Mouse (Mus musculus) liver, adult (tissue): ENCODE results near the gene Olfr976.
"Not testable (repeated sequence)": the region's sequence is repeated elsewhere in the genome, so short reads cannot be mapped to it uniquely, and the experiment has no call there.

ENCODE experiments used
- GATA4 ChIP-seq: IDR thresholded peaks from 2 replicates; pipeline ENCODE4 v1.6.1; 2014; ENCODE audit warnings: mild to moderate bottlenecking, low read length; ENCODE audit not compliant: insufficient replicate concordance

Olfr976 gene

GRCm38 (mm10) chr9:39961033-39961432 lies at the start of gene Olfr976:
Gene Olfr976, minus strand, starts transcription at chr9:39961133.
- not testable (repeated sequence) for TF ChIP-seq GATA4

- TF ChIP-seq GATA4: no peak
Measured at GRCm38 (mm10) chr9:40009482-40009881, 48.5 kb upstream of the Olfr976 start, which contains the start of gene Olfr980. Gene Olfr980, minus strand, starts transcription at chr9:40009582.

GRCm38 (mm10) chr9:40003365-40003764 lies 42.4 kb upstream of the Olfr976 start, which contains the start of gene Olfr979:
Gene Olfr979, minus strand, starts transcription at chr9:40003465.
- TF ChIP-seq GATA4: no peak

GRCm38 (mm10) chr9:39991813-39992212 lies 30.9 kb upstream of the Olfr976 start, which contains the start of gene Olfr978:
Gene Olfr978, plus strand, starts transcription at chr9:39992113.
- no peak for TF ChIP-seq GATA4

GRCm38 (mm10) chr9:39951946-39952345 lies 9.0 kb downstream of the Olfr976 start, which contains the start of gene Olfr975:
Gene Olfr975, minus strand, starts transcription at chr9:39952046.
- no peak for TF ChIP-seq GATA4

- no peak for TF ChIP-seq GATA4
Measured at GRCm38 (mm10) chr9:39937201-39937600, 23.7 kb downstream of the Olfr976 start, which contains the start of gene Olfr974. Gene Olfr974, plus strand, starts transcription at chr9:39937501.

- no peak for TF ChIP-seq GATA4
Measured at GRCm38 (mm10) chr9:39909939-39910338, 51.0 kb downstream of the Olfr976 start.

- no peak for TF ChIP-seq GATA4
Measured at GRCm38 (mm10) chr9:39907036-39907435, 53.9 kb downstream of the Olfr976 start, which contains the start of gene Olfr229. Gene Olfr229, plus strand, starts transcription at chr9:39907336.

GRCm38 (mm10) chr9:39905106-39905505 lies 55.8 kb downstream of the Olfr976 start:
- no peak for TF ChIP-seq GATA4
